Mouse (Mus musculus) heart, embryonic 16.5 days (tissue): ENCODE data around the gene Cd209a. TPM values are rescaled to one million over a fixed set of nuclear protein-coding genes. Genes with fewer than 3 reads are reported as not detected.

Source experiments
- ATAC-seq: fragments of 200-750 bp; cut with Nextera tagmentation; replicated peaks from 2 replicates; pipeline ENCODE4 v1.8.0; 2017; ENCODE audit warnings: moderate number of reproducible peaks; ENCODE audit not compliant: insufficient read depth, low FRiP score; ENCODE audit errors: extremely low read depth
- H3K27ac ChIP-seq: fragments of 300-500 bp; sonication (generic); 2 replicates; pipeline ENCODE4 v1.5.1; 2014; ENCODE audit warnings: mild to moderate bottlenecking, low read length, control low read depth, moderate library complexity
- H3K27me3 ChIP-seq: fragments of 300-500 bp; sonication (generic); 2 replicates; pipeline ENCODE4 v1.6.1; 2014; ENCODE audit warnings: low read length, mixed read lengths; ENCODE audit not compliant: control insufficient read depth, insufficient read depth
- H3K36me3 ChIP-seq: fragments of 300-500 bp; sonication (generic); 2 replicates; pipeline ENCODE4 v1.6.1; 2014; ENCODE audit not compliant: control insufficient read depth, insufficient read depth
- H3K4me1 ChIP-seq: fragments of 300-500 bp; sonication (generic); 2 replicates; pipeline ENCODE4 v1.6.1; 2014; ENCODE audit warnings: low read length, mixed read lengths; ENCODE audit not compliant: control insufficient read depth, insufficient read depth
- H3K4me2 ChIP-seq: fragments of 300-500 bp; sonication (generic); 2 replicates; pipeline ENCODE4 v1.6.1; 2014; ENCODE audit warnings: low read depth, mild to moderate bottlenecking, control low read depth, low read length
- H3K4me3 ChIP-seq: fragments of 300-500 bp; sonication (generic); 2 replicates; pipeline ENCODE4 v1.5.1; 2014; ENCODE audit warnings: mild to moderate bottlenecking, control low read depth, low read length
- H3K9ac ChIP-seq: fragments of 300-500 bp; sonication (generic); 2 replicates; pipeline ENCODE4 v1.6.1; 2014; ENCODE audit warnings: low read length, control low read depth
- H3K9me3 ChIP-seq: fragments of 300-500 bp; sonication (generic); replicated peaks from 2 replicates; pipeline ENCODE4 v1.6.1; 2016; ENCODE audit warnings: low read length; ENCODE audit not compliant: control insufficient read depth
- WGBS: fragments of 180-500 bp; shearing (Covaris S2); extraction: QIAGEN DNeasy Blood & Tissue Kit; methylation state at CpG from one replicate; pipeline ENCODE4 v1.1.7; 2014; 5-methylcytosine and 5-hydroxymethylcytosine counted together
- microRNA-seq: library from miRNA; unstranded; fragments of <30 nt; microRNA quantifications from one replicate; pipeline ENCODE4, GENCODE M21; 2017
- polyA plus RNA-seq: library from polyadenylated mRNA; unstranded; fragments of >200 nt; fragmentation: Nextera tagmentation; extraction: Ambion mirVana; gene quantifications from 2 replicates; pipeline ENCODE4 v1.2.1, GENCODE M21; 2015

Cd209a gene
- polyA plus RNA-seq, 1 experiment from 2014 or later, result 0.28 TPM

DNA sequence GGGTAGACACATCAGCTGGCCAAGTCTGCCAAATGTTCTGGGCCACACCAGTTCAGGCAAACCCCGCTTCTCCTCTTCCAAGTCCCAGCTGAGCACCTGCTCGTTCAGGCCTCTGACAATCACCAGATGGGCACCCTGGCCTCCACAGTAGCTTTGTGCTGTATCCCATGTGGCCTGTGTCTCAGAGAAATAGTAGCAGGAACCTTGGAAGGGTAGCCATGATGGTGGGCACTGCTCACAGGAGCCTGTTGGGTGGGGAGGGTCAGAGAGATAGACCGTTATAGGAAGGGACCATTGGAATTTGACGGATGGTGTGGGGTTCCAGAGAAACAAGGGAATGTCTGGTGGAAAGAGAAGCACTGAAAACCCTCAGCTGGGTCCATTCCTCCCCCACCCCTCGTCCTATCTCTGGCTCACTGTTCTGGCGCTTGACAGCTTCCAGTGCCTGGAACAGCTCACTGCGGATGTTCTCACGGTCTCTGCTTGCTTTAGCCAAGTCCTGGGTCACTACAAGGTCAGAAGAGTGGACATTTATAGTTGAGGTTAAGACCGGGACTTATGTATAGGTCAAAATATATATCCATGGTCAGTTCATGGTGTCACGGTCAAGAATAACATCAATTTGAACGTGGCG lies 31.3 kb downstream of the Cd209a start:
- WGBS, result 48% methylated on average over 12 of the region's 12 CpGs
- H3K27ac ChIP-seq, result no peak overlapping the region
- peak; percentile 67 for ATAC-seq
- H3K4me2 ChIP-seq, result no peak overlapping the region
- no peaks in the 10 kb centered on the region for H3K27me3 ChIP-seq
- no peak overlapping the region for H3K9ac ChIP-seq
- no peak overlapping the region for H3K4me3 ChIP-seq
- no peaks in the 10 kb centered on the region for H3K4me1 ChIP-seq
- H3K9me3 ChIP-seq, result no peaks in the 10 kb centered on the region
- no peaks in the 10 kb centered on the region for H3K36me3 ChIP-seq

DNA sequence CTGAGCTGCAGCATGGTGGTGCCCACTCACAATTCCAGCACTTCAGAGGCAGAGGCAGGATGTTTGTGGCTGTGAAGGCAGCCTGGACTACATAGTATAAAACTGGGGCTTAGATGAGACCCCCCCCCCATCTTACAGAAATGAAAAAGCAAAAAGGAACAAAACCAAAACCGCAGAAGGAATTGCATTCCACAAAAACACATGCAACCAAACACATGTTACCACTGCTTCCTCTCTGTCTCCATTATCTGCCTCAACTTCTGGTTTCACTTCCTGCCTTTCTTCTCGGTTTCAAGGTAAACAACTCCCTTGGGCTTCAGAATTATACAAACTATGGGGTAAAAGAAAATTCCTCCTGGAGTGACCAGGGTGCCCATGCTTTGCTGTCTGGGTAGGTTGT lies 37.1 kb downstream of the Cd209a start:
- Histone ChIP-seq H3K4me1 (no peaks in the 10 kb centered on the region), H3K36me3 (no peaks in the 10 kb centered on the region), H3K4me2 (no peak overlapping the region), H3K4me3 (no peak overlapping the region), H3K9ac (no peak overlapping the region), H3K27me3 (no peaks in the 10 kb centered on the region), H3K27ac (no peak overlapping the region), H3K9me3 (no peaks in the 10 kb centered on the region)
- 35% methylated on average over 2 of the region's 2 CpGs for WGBS
- ATAC-seq, result no peak; the same call in 1 of the 2 replicates

DNA sequence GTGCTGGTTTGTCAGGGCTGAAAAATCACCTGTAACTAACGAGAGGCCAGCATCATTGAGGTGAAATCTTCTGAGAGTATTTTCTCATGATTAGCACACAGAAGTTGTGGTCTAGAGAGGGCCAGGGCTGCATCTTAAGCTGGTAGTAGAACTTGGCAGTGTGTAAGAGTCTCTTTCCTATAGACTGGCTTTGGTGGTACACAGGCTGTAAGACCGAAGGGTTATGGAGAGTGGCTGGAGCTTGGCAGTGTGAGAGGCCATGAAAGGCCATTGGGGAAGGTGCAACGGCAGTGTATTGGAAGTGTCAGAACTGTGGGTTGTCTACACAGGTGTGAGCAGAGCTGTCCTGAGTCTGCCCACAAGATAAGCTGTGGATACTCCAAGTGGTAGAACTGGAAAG lies 38.5 kb downstream of the Cd209a start:
- Histone ChIP-seq H3K36me3 (no peaks in the 10 kb centered on the region), H3K4me1 (no peaks in the 10 kb centered on the region), H3K9ac (no peak overlapping the region), H3K27me3 (no peaks in the 10 kb centered on the region), H3K27ac (no peak overlapping the region), H3K4me2 (no peak overlapping the region), H3K4me3 (no peak overlapping the region), H3K9me3 (no peaks in the 10 kb centered on the region)
- ATAC-seq, result no peak
- 75% methylated on average over 3 of the region's 3 CpGs for WGBS

DNA sequence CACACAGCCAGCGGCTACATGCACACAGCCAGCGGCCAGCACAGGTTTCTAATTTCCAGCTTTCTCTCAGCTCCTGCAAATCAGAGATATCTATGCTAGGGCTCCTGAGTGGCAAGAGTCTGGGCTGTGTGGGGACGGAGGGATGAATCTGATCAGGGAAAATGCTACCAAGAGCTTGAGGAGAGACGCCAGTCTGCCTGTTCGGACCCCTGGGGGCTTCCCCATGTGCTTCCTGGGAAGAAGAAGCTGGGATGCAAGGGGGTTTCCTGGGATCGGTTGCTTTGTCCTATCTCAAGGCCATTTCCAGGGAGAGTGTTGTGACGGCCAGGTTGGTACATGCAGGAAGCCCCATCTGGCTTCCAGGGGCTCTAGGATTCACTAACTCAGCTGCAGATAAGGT lies 41.2 kb downstream of the Cd209a start:
- H3K4me2 ChIP-seq, result no peak overlapping the region
- H3K36me3 ChIP-seq, result no peaks in the 10 kb centered on the region
- no peak overlapping the region for H3K9ac ChIP-seq
- no peaks in the 10 kb centered on the region for H3K27me3 ChIP-seq
- H3K9me3 ChIP-seq, result no peaks in the 10 kb centered on the region
- no peaks in the 10 kb centered on the region for H3K4me1 ChIP-seq
- H3K27ac ChIP-seq, result no peak overlapping the region
- WGBS, result 49% methylated on average over 7 of the region's 7 CpGs
- no peak overlapping the region for H3K4me3 ChIP-seq
- no peak for ATAC-seq

DNA sequence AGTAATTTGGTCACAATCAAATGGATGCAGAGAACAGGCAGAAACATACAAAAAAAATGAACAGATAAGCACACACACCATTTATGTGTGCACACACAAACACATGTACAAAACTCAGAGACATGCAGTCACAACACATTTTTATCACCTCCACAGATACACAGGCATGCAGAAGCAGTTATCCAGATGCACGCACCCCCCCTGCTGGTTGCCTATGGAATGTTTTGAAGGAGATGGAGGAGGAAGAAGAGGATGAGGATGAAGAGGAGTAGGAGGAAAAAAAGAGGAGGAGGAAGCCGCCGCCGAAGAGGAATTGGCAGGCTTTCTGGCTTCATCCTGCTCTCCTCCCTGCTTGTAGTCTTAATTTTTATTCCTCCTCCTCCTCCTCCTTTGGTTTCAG lies 43.1 kb downstream of the Cd209a start:
- Histone ChIP-seq H3K4me3 (no peak overlapping the region), H3K27ac (no peak overlapping the region), H3K36me3 (no peaks in the 10 kb centered on the region), H3K9me3 (no peaks in the 10 kb centered on the region), H3K4me2 (no peak overlapping the region), H3K9ac (no peak overlapping the region), H3K27me3 (no peaks in the 10 kb centered on the region), H3K4me1 (no peaks in the 10 kb centered on the region)
- WGBS, result 50% methylated on average over 4 of the region's 4 CpGs
- ATAC-seq, result no peak

DNA sequence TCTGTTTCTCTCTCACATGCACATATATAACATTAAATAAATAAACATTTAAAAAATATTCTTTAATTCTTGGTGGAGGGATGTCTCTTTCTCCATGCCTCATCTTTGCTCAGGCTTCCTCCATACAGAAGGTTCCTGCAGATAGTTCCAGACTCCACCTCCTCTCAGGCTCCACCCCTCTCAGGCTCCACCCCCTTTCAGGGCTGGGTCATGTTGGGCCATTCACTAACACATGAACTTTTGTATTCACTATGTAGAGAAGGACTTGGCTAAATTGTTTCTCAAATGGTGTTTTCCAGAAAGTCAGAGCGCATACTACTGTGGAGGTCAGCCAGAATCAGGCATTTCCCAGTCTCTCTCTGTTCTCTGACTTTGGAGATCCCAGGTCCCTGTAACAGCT lies 47.3 kb downstream of the Cd209a start:
- no peak for ATAC-seq
- WGBS, result 92% methylated on average over 1 of the region's 1 CpGs
- H3K4me3 ChIP-seq, result no peak overlapping the region
- no peaks in the 10 kb centered on the region for H3K4me1 ChIP-seq
- H3K9ac ChIP-seq, result no peak overlapping the region
- no peaks in the 10 kb centered on the region for H3K36me3 ChIP-seq
- no peak overlapping the region for H3K4me2 ChIP-seq
- H3K27ac ChIP-seq, result no peak overlapping the region
- H3K27me3 ChIP-seq, result no peaks in the 10 kb centered on the region
- no peaks in the 10 kb centered on the region for H3K9me3 ChIP-seq

DNA sequence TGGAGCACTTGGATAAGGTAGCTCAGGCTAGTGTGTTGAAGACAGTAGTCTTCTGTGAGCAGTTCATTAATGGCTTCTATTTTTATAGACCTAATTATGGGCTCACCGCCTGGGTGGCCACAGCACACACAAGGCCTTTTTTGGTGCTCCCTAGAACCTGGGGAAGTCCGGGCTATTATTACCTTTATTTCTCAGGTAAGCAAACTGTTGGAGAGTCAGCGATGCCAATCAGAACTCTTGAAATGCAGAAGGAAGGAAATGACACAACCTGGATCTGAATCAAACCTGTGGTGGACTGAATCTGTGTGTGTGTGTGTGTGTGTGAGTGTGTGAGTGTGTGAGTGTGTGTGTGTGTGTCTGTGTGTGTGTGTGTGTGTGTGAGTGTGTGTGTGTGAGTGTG lies 54.7 kb downstream of the Cd209a start, which contains the start of gene Fcer2a:
Gene Fcer2a (minus strand): TSS at position 55 of the 400 bp plus-strand sequence.
- no peaks in the 10 kb centered on the region for H3K36me3 ChIP-seq
- no peaks in the 10 kb centered on the region for H3K27me3 ChIP-seq
- H3K9ac ChIP-seq, result no peak within 1 kb of the TSS
- no peaks in the 10 kb centered on the region for H3K4me1 ChIP-seq
- H3K4me2 ChIP-seq, result no peak within 1 kb of the TSS
- 67% methylated on average over 3 of the region's 3 CpGs for WGBS
- H3K4me3 ChIP-seq, result no peak within 1 kb of the TSS
- no peaks in the 10 kb centered on the region for H3K9me3 ChIP-seq
- no peak within 1 kb of the TSS for H3K27ac ChIP-seq
- ATAC-seq, result no peak

Small RNAs within 50 kb of the gene (microRNA-seq; reads per million reads assigned to microRNA genes)
- not detected for gene Gm24934

Other genes with a start within 250 kb of the Cd209a start
- 51.9 and 55.0 TPM in 2 replicates for gene Mcoln1, start 248.5 kb downstream of the Cd209a start, polyA plus RNA-seq
- 16.3 and 18.1 TPM in 2 replicates for gene Pnpla6, start 233.6 kb downstream of the Cd209a start, polyA plus RNA-seq
- 4.9 and 5.4 TPM in 2 replicates for gene C330021F23Rik, start 181.0 kb downstream of the Cd209a start, polyA plus RNA-seq
- gene Camsap3, start 161.7 kb downstream of the Cd209a start, polyA plus RNA-seq, result 2.1 and 2.3 TPM in 2 replicates
- 35.6 and 36.8 TPM in 2 replicates for gene Xab2, start 127.7 kb downstream of the Cd209a start, polyA plus RNA-seq
- gene Pet100, start 127.4 kb downstream of the Cd209a start, polyA plus RNA-seq, result 65.9 and 79.7 TPM in 2 replicates
- gene Pcp2, start 123.4 kb downstream of the Cd209a start, polyA plus RNA-seq, result 0.17 and 0.34 TPM in 2 replicates
- 47.3 and 50.4 TPM in 2 replicates for gene Stxbp2, start 118.0 kb downstream of the Cd209a start, polyA plus RNA-seq
- not detected in 2 replicates for gene Retn, start 93.2 kb downstream of the Cd209a start, polyA plus RNA-seq
- 0.55 and 0.58 TPM in 2 replicates for gene Mcemp1, start 83.2 kb downstream of the Cd209a start, polyA plus RNA-seq
- gene Fcor, start 76.6 kb downstream of the Cd209a start, polyA plus RNA-seq, result 4.3 and 4.4 TPM in 2 replicates
- gene Trappc5, start 72.7 kb downstream of the Cd209a start, polyA plus RNA-seq, result 32.4 and 35.2 TPM in 2 replicates
- 0.14 and 0.16 TPM in 2 replicates for gene Fcer2a, start 54.8 kb downstream of the Cd209a start, polyA plus RNA-seq
- 2.0 and 2.6 TPM in 2 replicates for gene Clec4g, start 28.3 kb downstream of the Cd209a start, polyA plus RNA-seq
- 0.16 and 0.39 TPM in 2 replicates for gene Cd209e, start 105.3 kb upstream of the Cd209a start, polyA plus RNA-seq
- not detected in 2 replicates for gene Cd209d, start 129.6 kb upstream of the Cd209a start, polyA plus RNA-seq
- not detected in 2 replicates for gene Cd209b, start 177.9 kb upstream of the Cd209a start, polyA plus RNA-seq
- gene Cd209c, start 205.8 kb upstream of the Cd209a start, polyA plus RNA-seq, result 0.21 and 0.38 TPM in 2 replicates